Comparison of ENCODE assay signal across 8 mouse cellular contexts in genomic region chr10:62313885-62314424, GRCm38 (mm10).
DNase-seq lines count a peak whose midpoint lies in the region; ATAC-seq and TF ChIP-seq lines count a peak whose summit lies in the region.

No protein-coding gene starts in this region.

- POLR2A ChIA-PET in Patski (lab: Charles Lee), result interaction anchor here (0.5 to 1.0 kb wide), 4 partner anchors 18 to 159 kb away, joined by 3 to 5 read pairs (median 3); no protein-coding TSS in a partner anchor

- H3K9me3 ChIP-seq in hindbrain, embryonic 16.5 days (ENCODE audit: control insufficient read depth, low read length), result no peaks in the 10 kb centered on the region
- no peaks in the 10 kb centered on the region for H3K9me3 ChIP-seq in hindbrain, embryonic 14.5 days (ENCODE audit: control insufficient read depth, low read length)
- H3K9me3 ChIP-seq in kidney, embryonic 16.5 days (ENCODE audit: low read length), result no peaks in the 10 kb centered on the region

- CTCF ChIA-PET in Patski (lab: Charles Lee), result interaction anchor here (0.9 to 1.5 kb wide), 5 partner anchors 14 to 96 kb away, joined by 3 to 5 read pairs (median 4); no protein-coding TSS in a partner anchor

- H3K4me1 ChIP-seq in hindbrain, embryonic 16.5 days (ENCODE audit: control insufficient read depth, insufficient read depth, low read depth, low read length), result no peaks in the 10 kb centered on the region
- H3K4me1 ChIP-seq in hindbrain, embryonic 14.5 days (replicated peaks; ENCODE audit: control insufficient read depth, insufficient read depth, low read length), result no peaks in the 10 kb centered on the region
- H3K4me1 ChIP-seq in kidney, embryonic 16.5 days (ENCODE audit: insufficient read depth, low read length), result peaks cover 49% of the 10 kb centered on the region

- ATAC-seq in hindbrain, embryonic 16.5 days, result 0 out of 2 replicates have a peak, but pooled peaks have one; percentile 18
- no peak for ATAC-seq in hindbrain, embryonic 14.5 days (ENCODE audit: low FRiP score)
- peak; percentile 77 for ATAC-seq in Patski
- ATAC-seq in kidney, embryonic 16.5 days (ENCODE audit: low FRiP score, low TSS enrichment), result peak; percentile 56
- no peak for ATAC-seq in CD4-positive, CD25-positive, alpha-beta regulatory T cell, adult 4 months

- no peak for DNase-seq in hindbrain, embryonic 14.5 days (ENCODE audit: low spot score)
- DNase-seq in Patski (ENCODE audit: low read depth, low spot score), result no peak
- peak; percentile 58 for DNase-seq in heart, adult 8-10 months (ENCODE audit: low spot score)
- no peak for DNase-seq in layer of hippocampus, adult 9-11 months
- no peak for DNase-seq in left cerebral cortex, adult 9 months (ENCODE audit: low spot score in 2 of 2)

- no peaks in the 10 kb centered on the region; the same call in 1 of the 2 replicates for H3K36me3 ChIP-seq in hindbrain, embryonic 16.5 days (ENCODE audit: control insufficient read depth, insufficient read depth, low read length)
- H3K36me3 ChIP-seq in hindbrain, embryonic 14.5 days (replicated peaks; ENCODE audit: control insufficient read depth, insufficient read depth), result peaks cover 6% of the 10 kb centered on the region; the same call in 1 of the 2 replicates
- no peaks in the 10 kb centered on the region for H3K36me3 ChIP-seq in kidney, embryonic 16.5 days (ENCODE audit: insufficient read depth, low read length)

- no peak overlapping the region for H3K27ac ChIP-seq in hindbrain, embryonic 16.5 days (ENCODE audit: low read depth, low read length)
- H3K27ac ChIP-seq in hindbrain, embryonic 14.5 days, result no peak overlapping the region
- H3K27ac ChIP-seq in kidney, embryonic 16.5 days (ENCODE audit: low read length), result peak overlapping the region; percentile 81

- H3K9ac ChIP-seq in hindbrain, embryonic 16.5 days (ENCODE audit: low read depth, low read length), result no peak overlapping the region
- no peak overlapping the region for H3K9ac ChIP-seq in hindbrain, embryonic 14.5 days
- 0 out of 2 replicates have a peak overlapping the region, but pooled peaks have one; percentile 5 for H3K9ac ChIP-seq in kidney, embryonic 16.5 days (replicated peaks; ENCODE audit: low read length)

- WGBS in hindbrain, embryonic 16.5 days, result 65% methylated on average over 15 of the region's 15 CpGs
- WGBS in hindbrain, embryonic 14.5 days, result 63% methylated on average over 15 of the region's 15 CpGs
- WGBS in kidney, embryonic 16.5 days, result 33% methylated on average over 15 of the region's 15 CpGs

- H3K27me3 ChIP-seq in hindbrain, embryonic 16.5 days (replicated peaks; ENCODE audit: control insufficient read depth, insufficient read depth, low read length), result no peaks in the 10 kb centered on the region
- no peaks in the 10 kb centered on the region for H3K27me3 ChIP-seq in hindbrain, embryonic 14.5 days (ENCODE audit: control insufficient read depth, insufficient read depth, low read length)
- no peaks in the 10 kb centered on the region for H3K27me3 ChIP-seq in Patski
- no peaks in the 10 kb centered on the region for H3K27me3 ChIP-seq in kidney, embryonic 16.5 days (ENCODE audit: insufficient read depth, low read length)

- TF ChIP-seq CTCF in Patski (IDR thresholded peaks at IDR 0.05), result no peak

- in situ Hi-C loops in Patski (cut with MboI; ENCODE audit: low pct_unique_long_range_greater_than_20kb), result no loop called here

- H3K4me2 ChIP-seq in hindbrain, embryonic 16.5 days (ENCODE audit: low read length), result no peak overlapping the region
- H3K4me2 ChIP-seq in hindbrain, embryonic 14.5 days (replicated peaks), result no peak overlapping the region
- H3K4me2 ChIP-seq in kidney, embryonic 16.5 days (replicated peaks; ENCODE audit: low read depth, low read length), result no peak overlapping the region

- H3K4me3 ChIP-seq in hindbrain, embryonic 16.5 days (ENCODE audit: low read length), result no peak overlapping the region
- H3K4me3 ChIP-seq in hindbrain, embryonic 14.5 days (replicated peaks; ENCODE audit: low read length), result no peak overlapping the region
- H3K4me3 ChIP-seq in kidney, embryonic 16.5 days (ENCODE audit: low read length), result no peak overlapping the region

Comparison
In these comparisons a context has a peak if more than half of its experiments do, and no peak if none do; other contexts are left out.
1. ATAC-seq: peak in hindbrain, embryonic 16.5 days (single experiment), Patski (single experiment) and kidney, embryonic 16.5 days (single experiment); none in hindbrain, embryonic 14.5 days (single experiment) and CD4-positive, CD25-positive, alpha-beta regulatory T cell, adult 4 months (single experiment).